Mouse (Mus musculus) left cerebral cortex, adult 9 months (tissue): ENCODE data around the gene Nt5c2.
A peak's percentile ranks its signal among the peaks of the same experiment; 100 is the strongest.

Experiments used
- DNase-seq, 2 experiments: peaks; one replicate each; pipeline ENCODE4 v3.0.0; 2022; ENCODE audit warnings: low spot score in 2 of 2

The Nt5c2 gene

DNA sequence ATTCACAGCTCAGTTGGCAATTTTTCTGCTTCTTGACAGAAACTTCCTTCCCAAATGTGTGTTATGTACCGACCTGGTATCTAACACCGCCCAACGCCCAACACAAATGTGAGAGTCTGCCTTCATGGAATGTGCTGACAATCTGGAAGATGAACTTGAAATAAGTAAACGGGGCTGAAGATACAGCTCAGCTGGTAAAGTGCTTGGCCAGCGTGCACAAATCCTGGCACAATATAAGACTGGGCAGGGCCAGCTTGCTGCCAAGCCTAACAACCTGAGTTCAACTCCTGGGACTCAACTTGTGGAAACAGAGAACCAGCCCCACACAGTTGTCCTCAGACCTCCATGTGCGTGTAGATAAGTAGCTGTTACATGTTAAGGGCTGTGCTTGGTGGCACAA, 48.6 kb downstream of the Nt5c2 start:
- no peak for DNase-seq

DNA sequence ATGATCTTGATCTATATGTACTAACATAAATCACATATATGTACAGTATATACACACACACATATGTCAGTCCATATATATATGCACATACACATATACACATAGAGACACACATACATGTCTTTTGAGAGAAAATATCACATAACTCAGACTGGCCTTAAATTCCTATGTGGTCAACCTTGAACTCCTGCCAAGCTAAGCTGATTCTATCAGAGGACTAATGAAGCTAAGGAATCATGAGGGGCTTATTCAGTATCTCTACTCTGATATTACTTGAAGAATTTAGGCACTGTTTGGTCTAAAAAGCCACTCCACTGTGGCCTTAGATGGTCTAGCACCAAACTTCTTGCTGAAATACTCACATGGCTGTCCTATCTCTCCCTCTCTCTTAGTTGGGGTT, 49.5 kb downstream of the Nt5c2 start:
- no peak for DNase-seq

DNA sequence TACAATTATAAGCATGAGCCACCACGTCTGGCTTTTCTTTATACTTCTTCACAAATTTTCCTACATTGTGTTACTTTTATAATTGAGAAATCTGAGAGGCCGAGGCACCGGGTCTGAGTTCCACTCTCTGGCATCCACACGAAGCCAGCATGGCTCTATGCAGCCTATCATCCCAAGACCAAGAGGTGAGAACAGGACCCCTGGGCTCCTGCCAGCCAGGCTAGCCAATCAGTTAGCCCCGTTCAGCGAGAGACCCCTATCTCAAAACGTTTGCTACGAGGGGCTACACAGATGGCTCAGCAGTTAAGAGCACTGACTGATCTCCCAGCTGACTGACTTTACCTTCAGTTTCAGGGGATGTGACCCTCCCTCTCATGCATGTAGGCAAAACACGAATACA, 50.6 kb downstream of the Nt5c2 start:
- DNase-seq: no peak

DNA sequence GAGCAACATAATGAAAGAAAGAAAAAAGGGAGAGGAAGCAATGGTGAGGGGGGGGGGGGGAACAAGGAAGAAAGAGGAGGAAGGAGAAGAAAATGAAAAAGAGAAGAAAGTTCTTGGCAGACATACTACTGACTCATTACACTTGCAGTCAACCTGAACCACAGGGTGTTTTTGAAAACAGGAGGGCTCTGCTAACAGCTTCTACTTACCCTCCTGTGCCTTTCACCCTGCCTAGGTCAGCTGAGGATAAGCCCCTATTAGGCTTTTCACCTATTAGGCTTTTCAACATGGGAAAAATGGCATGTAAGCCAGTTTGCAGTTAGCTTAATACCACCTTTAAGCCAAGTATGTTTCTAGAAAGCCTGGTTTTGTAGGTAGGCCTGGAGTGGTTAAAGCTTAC, 51.5 kb downstream of the Nt5c2 start:
- no peak for DNase-seq

DNA sequence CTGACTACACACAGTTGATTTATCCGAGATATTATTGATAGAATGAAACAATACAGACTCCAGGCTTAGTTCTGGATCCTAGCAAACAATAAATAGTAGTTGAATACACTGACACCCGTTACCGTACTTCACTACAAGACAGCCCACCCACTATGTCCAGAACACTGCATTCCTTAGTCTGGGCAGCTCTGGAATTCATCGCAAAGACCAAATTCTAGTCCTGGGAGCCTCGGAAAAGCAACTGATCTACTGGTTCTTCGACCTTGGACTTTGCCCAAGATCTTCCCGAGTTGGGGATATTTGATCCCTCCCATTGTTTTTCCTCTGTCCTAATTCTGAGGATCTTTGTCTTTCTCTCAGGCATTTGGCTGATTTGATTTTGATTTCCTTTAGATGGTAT, 52.1 kb downstream of the Nt5c2 start:
- DNase-seq: no peak

DNA sequence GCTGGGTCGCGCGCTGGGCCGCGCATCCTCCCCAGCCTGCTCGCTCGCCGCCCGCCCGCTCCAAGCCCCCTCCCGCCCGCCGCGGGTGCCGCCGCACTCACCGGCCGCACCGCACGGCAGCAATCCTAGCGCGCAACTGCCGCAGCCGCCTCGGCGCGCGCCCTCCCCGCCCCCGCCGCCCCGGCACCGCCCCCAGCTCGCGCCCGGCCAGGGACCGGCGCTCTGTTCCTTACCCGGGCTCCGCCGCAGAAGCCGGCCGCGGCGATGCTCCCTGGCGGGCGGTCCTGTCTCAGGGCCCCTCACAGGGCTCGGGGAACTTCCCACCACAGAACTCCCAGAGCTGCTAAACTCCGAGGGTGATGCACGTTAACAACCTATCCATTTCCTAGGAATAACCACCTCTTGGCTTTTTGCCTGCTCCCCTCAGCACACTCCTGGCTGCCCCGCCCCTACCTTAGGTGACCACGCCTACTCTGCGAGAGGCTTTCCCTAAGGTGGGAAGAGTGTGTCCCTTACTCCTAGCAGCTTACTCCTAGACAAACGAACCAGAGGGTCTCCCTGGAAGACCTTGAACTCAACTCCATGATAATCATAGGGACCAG, 52.7 kb downstream of the Nt5c2 start:
- DNase-seq: peak in 1 of 2 experiments; percentile 61

DNA sequence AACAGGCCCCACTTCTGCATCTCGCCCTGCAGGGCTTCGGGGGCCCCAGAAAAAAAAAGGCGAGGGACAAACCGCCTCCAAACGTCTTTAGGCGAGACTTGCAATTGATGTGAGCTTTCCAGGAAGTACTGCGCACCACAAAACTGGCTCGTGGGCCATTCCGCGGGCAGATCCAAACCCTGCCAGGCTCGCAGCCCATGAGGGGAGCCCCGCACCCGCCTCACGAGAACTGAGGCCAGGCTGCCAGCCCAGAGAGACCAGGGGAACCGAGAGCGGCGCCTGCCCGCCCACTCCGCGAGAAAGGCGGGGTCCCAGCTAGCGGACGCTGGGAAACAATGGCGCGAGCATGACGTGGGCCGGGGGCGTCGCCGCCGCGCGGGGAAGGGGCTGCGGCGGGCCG, 53.3 kb downstream of the Nt5c2 start:
- peak; percentile 56 to 85 for DNase-seq

DNA sequence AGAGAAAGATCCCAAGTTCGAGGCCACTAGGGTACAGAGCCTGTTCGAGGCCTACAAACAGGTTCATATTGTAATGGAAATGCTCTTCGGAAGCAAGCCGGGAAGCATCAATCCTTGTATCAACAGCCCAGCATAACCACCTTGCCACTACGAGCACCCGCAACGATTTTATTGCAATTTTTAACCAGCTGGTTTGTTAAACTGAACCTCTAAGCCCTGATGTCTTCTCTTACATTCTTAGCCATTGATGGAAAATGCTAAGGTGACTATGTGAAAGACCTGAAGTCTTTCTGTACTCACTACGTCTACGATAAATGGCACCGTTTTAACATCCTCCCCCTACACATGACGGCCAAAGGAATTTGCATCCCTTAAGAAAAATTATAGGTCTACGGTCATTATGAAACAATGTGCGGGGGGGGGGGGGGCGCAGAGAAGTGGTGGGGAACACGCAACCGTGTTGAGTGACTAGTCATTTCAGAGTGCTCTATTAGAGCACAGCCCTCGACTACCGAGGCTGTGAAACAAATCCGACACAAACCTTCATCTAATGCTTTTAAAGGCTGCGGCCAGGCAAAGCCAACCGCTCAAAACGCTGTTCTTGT, 53.8 kb downstream of the Nt5c2 start:
- no peak for DNase-seq

DNA sequence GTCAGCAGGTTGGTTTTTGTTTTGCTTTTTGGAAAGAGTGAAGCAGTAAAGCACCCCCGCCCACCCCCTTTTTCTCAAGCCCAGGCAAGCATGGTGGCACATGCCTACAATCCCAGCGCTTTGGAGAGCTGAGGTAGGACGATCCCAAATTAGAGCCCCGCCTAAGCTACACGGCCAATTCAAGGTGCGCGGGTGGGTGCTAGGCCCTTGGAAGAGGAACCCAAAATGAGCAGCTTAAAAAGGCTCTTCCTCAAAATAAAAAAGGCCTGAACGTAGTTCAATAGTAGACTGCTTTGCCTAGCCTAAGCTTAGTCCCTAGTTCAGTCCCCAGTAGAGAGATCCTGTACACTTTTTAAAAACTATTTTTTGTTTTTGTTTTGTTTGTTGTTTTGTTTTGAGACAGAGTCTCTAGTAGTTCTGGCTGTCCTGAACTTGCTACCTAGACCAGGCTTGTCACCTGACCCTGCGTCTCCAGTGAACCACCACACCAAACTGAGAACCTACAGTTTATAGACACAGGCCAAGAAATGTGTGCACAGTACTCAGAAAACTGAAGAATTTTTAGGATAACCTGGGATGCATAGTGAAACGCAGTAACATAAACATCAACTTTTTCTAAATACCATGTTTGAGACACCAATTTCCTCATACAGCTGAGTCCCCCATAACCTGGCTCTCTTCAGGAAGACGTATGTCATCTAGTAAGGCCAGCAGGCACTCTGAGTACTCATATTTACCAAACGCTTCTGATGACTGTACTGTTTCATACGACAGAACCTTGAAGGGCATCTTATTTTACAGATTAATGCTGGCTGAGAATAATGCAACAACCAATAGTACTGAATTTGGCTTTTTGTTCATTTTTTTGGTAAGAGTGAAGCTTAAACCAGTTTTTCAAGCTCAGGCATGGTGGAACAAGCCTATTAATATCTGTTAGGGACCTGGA, 54.6 kb downstream of the Nt5c2 start:
- DNase-seq: no peak

DNA sequence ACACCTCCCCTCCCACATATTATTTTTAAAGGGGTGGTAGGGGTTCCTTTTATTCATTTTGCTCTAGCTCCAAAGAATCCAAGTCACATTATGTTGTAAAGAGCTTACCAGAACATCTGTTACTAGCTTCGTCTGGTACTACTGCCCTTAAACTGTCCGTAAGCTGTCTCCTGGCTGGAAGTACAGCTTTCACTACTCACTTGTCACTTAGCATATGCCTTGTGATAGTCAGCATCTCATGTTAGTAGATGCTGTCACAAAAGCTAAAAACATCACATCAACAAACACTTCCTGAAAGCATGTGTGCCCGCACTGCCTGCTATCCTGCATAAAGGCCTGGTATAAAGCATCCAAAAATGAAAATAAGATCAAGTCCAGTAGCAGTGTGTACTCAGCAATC, 55.4 kb downstream of the Nt5c2 start:
- no peak for DNase-seq

DNA sequence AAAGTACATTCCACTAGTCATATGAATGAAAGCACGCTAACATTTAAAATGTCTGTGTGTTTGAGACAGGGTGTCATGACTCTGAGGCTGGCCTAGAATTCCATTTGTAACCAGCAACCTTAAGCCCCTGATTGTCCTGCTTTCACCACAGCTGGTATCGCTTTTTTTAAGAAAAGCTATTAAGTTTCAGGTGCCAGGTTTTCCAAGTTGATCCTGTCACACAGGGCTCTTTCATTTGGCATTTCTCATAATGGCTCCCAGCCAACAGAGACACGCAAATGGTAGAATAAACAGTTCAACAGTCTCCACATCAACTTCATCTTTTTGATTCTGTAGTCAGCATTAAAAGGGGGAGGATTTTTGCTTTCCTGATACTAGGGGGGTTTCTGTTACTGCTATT, 56.4 kb downstream of the Nt5c2 start:
- no peak for DNase-seq

DNA sequence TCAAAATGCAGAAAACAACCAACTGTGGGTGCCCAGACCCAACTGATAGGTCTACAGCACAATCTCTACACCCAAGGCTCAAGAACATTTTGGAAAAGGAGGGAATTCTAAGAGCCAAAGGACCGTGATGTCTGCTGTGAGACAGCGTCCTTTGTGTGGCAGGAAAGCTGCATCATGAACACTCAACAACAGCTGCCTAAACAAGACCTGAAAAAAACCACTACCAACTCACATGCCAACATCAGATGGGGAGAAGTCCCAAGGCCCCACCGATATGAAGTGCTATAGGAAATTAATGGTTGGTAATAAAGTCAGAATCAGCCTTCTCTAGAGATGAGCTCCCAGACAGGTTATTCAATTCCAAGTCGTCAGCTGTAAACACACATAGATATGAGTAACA, 57.0 kb downstream of the Nt5c2 start:
- DNase-seq: no peak

DNA sequence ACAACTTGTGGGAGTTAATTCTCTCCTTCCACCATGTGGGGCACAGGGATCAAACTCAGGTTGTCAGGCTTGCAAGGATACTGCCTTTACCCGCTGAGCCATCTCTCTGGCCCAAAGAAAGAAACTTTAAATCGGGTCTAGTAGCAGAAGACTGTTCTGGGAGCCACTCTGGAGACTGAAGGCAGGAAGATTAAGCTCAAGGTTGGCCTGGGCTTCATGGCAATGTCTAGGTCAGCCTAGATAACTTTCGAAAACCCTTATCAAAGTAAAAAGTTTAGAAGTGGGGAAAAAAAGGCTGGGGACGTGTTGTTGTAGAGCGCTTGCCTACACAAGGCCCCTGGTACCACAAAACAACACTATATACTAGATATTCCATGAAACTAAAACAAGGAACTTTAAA, 58.0 kb downstream of the Nt5c2 start:
- DNase-seq: no peak

DNA sequence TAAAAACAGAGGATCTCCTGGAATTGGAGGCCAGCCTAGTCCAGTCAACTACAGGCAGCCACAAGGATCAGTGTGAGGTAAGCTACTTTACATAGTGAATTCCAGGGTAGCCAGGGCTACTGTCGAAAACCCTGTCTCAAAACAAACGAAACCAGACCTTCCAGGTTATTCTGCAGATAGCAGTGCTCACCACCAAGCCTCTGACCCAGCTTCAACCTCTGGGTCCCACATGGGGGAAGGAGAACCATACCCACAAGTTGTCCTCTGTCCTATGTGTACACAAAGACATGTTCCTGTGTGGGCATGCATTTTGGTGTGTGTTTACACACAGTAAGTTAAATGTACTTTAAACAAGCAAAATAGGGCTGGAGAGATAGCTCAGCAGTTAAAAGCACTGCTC, 58.5 kb downstream of the Nt5c2 start:
- no peak for DNase-seq

DNA sequence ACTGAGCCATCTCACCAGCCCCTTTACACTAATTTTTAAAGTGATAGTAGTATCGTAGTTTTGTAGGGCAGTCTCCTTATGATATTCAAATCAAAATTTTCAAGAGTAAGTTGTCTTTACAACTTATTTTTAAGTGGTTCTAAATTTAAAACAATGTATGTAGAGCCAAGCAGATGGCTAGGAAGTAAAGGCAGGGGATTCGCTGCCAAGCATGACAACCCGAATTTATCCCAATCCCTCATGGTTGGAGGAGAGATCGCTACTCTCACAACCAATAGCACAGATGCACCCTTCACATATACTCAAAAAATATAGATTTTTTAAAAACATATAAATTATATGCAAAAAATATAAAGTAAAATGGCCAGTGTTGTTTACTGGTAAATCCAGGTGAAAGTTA, 59.3 kb downstream of the Nt5c2 start:
- DNase-seq: peak in 1 of 2 experiments; percentile 56

DNA sequence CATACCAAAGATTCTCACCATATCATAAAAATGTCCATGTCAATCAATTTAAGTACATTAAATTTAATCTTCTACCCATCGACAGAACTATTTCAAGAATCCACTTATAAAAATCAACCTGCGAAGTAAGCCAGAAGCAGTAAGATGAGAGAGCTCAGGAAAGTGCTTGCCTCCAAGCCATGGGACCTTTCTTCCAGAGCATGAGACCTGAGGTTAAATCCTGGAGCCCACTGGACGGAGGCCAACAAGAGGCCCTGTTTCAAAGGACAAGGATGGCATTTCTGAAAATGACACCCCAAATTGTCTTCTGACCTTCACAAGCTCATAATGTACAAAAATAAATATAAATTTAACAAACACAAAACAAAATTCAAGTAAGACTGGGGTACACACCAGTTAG, 61.4 kb downstream of the Nt5c2 start:
- DNase-seq: no peak

DNA sequence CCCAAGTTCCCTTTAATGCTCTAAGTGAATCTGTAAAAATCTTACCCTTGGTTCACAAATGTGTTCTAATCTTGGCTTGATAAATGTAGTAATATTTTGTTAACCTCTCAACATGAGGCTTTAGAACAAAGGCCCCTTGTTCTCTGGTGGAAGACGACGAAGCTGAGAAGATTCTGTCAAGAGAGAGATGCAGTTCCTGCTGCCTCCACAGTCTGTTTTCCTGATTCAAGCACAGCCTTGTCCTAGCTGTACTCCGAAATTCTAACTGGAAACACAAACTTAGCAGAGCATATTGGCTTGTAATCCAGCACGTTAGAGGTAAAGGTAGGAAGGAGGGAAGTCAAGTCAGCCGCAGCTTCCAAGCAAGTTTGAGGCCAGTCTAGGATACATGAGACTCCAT, 62.0 kb downstream of the Nt5c2 start:
- DNase-seq: no peak

DNA sequence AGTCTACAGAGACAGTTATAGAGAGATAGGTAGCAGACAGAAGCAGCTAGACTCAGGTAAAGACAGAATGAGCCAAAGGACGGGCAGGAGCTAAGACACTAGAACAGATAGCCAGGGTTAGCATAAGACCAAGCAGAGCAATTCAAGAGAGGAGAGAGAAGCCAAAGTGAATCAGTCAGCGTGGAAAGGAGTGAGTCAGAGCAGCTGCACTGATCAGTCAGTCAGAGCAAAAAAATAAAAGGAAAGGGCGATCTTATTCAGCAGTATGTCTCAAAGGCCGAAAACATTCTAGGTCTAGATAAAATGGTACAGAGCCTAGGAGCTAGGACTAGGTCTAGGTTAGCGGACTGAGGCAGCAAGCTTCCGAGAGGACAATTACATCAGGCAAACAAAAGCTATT, 70.6 kb downstream of the Nt5c2 start:
- no peak for DNase-seq

DNA sequence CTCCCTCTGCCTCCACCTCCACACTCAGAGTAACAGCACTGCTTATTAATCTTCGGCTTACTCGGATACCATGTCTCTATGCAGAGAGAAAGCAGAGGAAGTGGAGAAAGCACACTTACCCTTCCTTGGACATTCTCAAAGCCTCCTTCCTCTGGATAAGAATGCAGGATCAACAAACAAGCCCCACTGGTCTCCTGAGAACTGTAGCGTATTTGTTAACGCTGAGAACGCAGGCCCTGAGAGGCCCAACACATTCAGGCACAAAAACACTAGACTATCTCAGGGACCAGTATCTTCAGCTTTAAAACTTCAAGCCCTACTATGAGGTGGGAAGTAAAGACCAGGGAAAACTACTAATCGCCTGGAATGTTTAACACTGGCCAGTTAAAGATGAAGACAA, 77.8 kb downstream of the Nt5c2 start:
- DNase-seq: no peak

DNA sequence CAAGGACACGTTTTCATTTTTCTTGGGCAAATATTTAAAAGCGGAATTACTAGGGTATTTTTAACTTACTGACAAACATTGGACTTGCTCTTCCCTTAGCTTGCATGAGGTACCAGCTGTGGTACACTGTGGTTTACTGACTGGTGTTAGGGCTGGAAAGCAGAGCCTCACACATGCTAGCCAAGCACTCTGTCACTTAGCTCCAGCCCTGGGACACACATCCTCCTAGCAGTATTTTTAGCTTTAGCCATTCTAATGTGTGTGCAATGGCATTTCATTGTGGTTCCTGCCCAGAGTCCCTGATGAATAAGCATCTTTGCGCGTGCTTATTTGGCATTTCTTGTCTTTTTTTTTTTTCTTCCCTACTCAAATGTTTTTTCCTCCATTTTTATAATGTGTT, 80.9 kb downstream of the Nt5c2 start:
- DNase-seq: no peak

DNA sequence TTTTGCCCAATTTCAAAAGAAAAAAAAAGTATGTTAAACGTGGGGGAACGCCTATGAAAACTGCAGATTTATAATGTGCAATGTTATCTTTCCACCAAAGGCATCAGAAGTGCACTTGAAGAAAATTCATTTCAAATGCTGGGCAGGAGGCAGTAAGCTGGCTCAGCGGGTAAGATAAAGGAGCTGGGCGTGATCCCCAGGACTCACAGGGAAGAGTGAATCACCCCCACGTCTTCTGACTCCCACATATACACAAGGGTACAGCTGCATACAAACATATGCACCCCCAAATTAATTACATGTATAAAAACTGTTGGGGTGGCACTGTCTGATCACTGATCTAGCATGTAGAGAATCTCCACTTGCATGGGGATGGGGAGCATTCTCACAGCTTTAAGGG, 82.3 kb downstream of the Nt5c2 start:
- DNase-seq: no peak

DNA sequence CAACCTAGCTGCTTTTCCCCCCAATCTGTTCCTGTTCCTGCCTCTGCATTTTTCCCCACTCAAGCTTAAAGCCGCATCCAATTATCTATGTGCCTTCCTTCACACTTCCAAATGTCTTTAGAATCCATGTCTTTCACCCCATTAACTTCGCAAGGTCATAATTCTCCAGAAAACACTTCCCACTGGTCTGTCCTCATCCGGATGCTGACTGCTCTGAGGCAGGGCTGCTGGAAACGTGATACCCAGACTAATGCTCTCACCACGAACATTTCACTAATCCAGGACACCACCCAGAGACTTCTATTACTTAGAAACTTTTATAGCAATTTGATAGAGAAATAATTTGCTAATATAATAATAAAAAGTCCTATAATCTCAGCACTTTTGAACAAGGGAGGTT, 84.9 kb downstream of the Nt5c2 start:
- no peak for DNase-seq

DNA sequence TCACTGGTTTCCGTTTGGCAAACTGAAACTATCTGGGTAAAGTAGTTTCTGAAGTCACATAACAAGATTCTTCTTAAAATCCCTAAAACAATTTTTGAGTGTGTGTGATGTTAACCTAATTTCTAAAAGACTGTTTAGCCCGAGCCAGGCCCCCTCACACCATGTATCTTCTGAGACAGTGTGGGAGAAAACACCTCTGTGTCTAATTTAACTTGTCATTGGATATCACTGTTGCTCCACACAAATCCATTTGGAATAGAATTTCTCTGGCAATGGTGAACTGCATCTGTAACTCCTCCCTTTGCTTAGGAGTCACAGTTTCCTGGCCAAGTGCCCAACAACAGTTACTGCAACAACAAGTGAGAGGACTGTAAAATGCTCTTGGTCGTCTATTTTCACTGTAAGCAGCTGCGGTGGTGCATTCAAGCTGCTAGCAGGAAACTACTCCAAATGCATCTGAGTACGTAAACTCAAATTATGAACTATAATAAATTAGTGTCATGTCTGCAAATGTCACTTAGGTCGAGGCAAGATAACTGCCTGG, 85.8 kb downstream of the Nt5c2 start:
- DNase-seq: no peak
